Mouse (Mus musculus) spleen, adult 2 months (tissue): ENCODE results near the gene Rtl8c.
"Not testable (repeated sequence)": the region's sequence is repeated elsewhere in the genome, so short reads cannot be mapped to it uniquely, and the experiment has no call there.

Source experiments
- CTCF ChIP-seq: fragments of 200-500 bp; IDR thresholded peaks from 2 replicates; pipeline ENCODE4 v1.5.1; 2011; ENCODE audit warnings: mild to moderate bottlenecking, inconsistent platforms; ENCODE audit not compliant: insufficient read depth, insufficient read length, insufficient replicate concordance; ENCODE audit errors: extremely low read depth
- POLR2A ChIP-seq: fragments of 200-500 bp; IDR thresholded peaks from 2 replicates; pipeline ENCODE4 v1.6.1; 2011; ENCODE audit warnings: low read depth, low read length, inconsistent platforms

DNA sequence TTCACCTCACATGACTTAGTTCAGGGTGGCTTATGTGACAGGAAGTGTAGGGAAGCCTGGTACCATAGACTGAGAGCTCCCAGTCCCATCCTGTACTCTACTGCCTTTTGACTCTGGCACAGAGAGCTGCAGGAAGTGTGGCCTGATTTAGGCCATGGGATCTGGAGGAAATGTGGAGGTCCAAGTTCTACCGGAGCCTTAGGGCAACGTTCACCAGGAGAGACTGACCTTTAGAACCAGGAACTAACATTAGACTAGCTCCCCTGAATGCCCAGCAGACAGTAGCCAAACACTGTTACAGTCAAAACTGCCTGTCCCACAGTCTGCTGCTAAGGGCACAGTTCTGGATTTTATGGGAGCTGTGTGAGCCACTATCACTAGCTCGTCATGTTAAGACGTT, 26.4 kb upstream of the Rtl8c start:
- TF ChIP-seq CTCF, POLR2A: not testable (repeated sequence)
